29 mouse cellular contexts compared by ENCODE assay signal in the genomic region with DNA sequence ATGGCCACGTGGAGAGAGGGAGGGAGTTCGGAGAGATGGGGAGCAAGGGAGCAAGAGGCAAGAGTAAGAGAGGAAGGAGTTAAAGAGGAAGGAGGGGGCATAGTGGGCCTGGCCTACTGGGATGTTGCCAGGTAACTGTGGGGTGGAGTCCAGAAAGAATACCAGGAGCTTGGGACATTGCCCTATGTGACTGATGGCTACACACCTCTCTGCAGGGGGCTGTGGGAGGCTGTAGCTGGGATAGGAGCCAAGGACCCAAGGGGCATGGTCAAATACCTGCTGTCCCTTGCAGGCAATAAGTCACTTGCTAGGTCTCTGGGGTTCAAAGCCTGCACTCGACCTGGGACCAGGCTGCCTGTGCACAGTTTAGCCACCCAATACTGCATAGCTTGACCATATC. TPM values are rescaled to one million over a fixed set of nuclear protein-coding genes. Genes with fewer than 3 reads are reported as not detected.
A peak's percentile ranks its signal among the peaks of the same experiment; 100 is the strongest.
DNase-seq lines count a peak whose midpoint lies in the region; ATAC-seq lines count a peak whose summit lies in the region.
"Had no signal": no experiment of that assay in that cellular context is flagged by ENCODE, and none has a peak within 500 bp of the region (broad histone marks: within the 10 kb centered on the region; RNA-seq: fewer than 3 reads in every experiment).

No protein-coding gene starts in this region.

- 69% methylated on average over 3 of the region's 3 CpGs for WGBS in kidney, embryonic 14.5 days
- WGBS in kidney, embryonic 16.5 days = 59% methylated on average over 3 of the region's 3 CpGs
- WGBS in forebrain, embryonic 13.5 days = 74% methylated on average over 3 of the region's 3 CpGs

- no peak overlapping the region for H3K4me2 ChIP-seq in kidney, embryonic 14.5 days (replicated peaks; ENCODE audit: low read depth, low read length)
- H3K4me2 ChIP-seq in kidney, embryonic 16.5 days (replicated peaks; ENCODE audit: low read depth, low read length) = no peak overlapping the region
- H3K4me2 ChIP-seq in forebrain, embryonic 13.5 days = no peak overlapping the region
- H3K4me2 ChIP-seq: heart, embryonic 13.5 days; hindbrain, embryonic 15.5 days had no signal

- ATAC-seq in kidney, embryonic 14.5 days (ENCODE audit: low FRiP score, low TSS enrichment) = no peak
- ATAC-seq in kidney, embryonic 16.5 days (ENCODE audit: low FRiP score, low TSS enrichment) = peak; percentile 52; the same call in 1 of the 2 replicates
- no peak for ATAC-seq in forebrain, embryonic 13.5 days
- ATAC-seq: forebrain, postnatal 0 days; inflammation-experienced regulatory T-cells, adult 6 months had no signal

- peak; percentile 63 for DNase-seq in kidney, adult 18-20 months
- DNase-seq in kidney, adult 8-10 months = peak; percentile 82 to 83
- peak; percentile 80 to 82 for DNase-seq in kidney, postnatal 36 days
- DNase-seq in urinary bladder, adult 18-20 months (ENCODE audit: low spot score in 2 of 2) = no peak
- DNase-seq: adrenal gland, postnatal 36 days; B cell, adult 2 months; cerebellum, adult 8-10 months; forebrain, postnatal 0 days; gastrocnemius, postnatal 10 days; heart, postnatal 10 days; layer of hippocampus, postnatal 36 days; liver; lung, adult 2 months; lung, postnatal 10 days; midbrain, embryonic 14.5 days; right cerebral cortex, postnatal 4 days; thymus, adult 2 months; thymus, postnatal 4 days had no signal

- no peaks in the 10 kb centered on the region for H3K9me3 ChIP-seq in kidney, embryonic 14.5 days (ENCODE audit: control insufficient read depth, low read length)
- H3K9me3 ChIP-seq in kidney, embryonic 16.5 days (ENCODE audit: low read length) = no peaks in the 10 kb centered on the region
- H3K9me3 ChIP-seq in forebrain, embryonic 13.5 days (replicated peaks) = no peaks in the 10 kb centered on the region
- H3K9me3 ChIP-seq: heart, embryonic 13.5 days; hindbrain, embryonic 10.5 days; hindbrain, embryonic 15.5 days had no signal

- H3K27ac ChIP-seq in kidney, embryonic 14.5 days (ENCODE audit: low read depth, low read length) = no peak overlapping the region
- H3K27ac ChIP-seq in kidney, embryonic 16.5 days (ENCODE audit: low read length) = no peak overlapping the region
- no peak overlapping the region for H3K27ac ChIP-seq in forebrain, embryonic 13.5 days
- H3K27ac ChIP-seq: heart, embryonic 13.5 days; hindbrain, embryonic 10.5 days; hindbrain, embryonic 15.5 days; liver, embryonic 14.5 days; macrophage; stomach, postnatal 0 days had no signal

- H3K27me3 ChIP-seq in kidney, embryonic 14.5 days (ENCODE audit: control insufficient read depth, insufficient read depth, low read length) = no peaks in the 10 kb centered on the region
- no peaks in the 10 kb centered on the region for H3K27me3 ChIP-seq in kidney, embryonic 16.5 days (ENCODE audit: insufficient read depth, low read length)
- H3K27me3 ChIP-seq in forebrain, embryonic 13.5 days = no peaks in the 10 kb centered on the region
- H3K27me3 ChIP-seq: heart, embryonic 13.5 days; hindbrain, embryonic 15.5 days had no signal

- no peaks in the 10 kb centered on the region for H3K4me1 ChIP-seq in kidney, embryonic 14.5 days (ENCODE audit: control insufficient read depth, insufficient read depth, low read length)
- peaks cover 5% of the 10 kb centered on the region; the same call in 1 of the 2 replicates for H3K4me1 ChIP-seq in kidney, embryonic 16.5 days (ENCODE audit: insufficient read depth, low read length)
- no peaks in the 10 kb centered on the region for H3K4me1 ChIP-seq in forebrain, embryonic 13.5 days
- H3K4me1 ChIP-seq: hindbrain, embryonic 15.5 days had no signal

- no peak overlapping the region for H3K4me3 ChIP-seq in kidney, embryonic 14.5 days (ENCODE audit: low read length)
- H3K4me3 ChIP-seq in kidney, embryonic 16.5 days (ENCODE audit: low read length) = no peak overlapping the region
- H3K4me3 ChIP-seq in forebrain, embryonic 13.5 days = no peak overlapping the region
- H3K4me3 ChIP-seq: erythroblast, embryonic 14.5 days; heart, embryonic 13.5 days; hindbrain, embryonic 10.5 days; hindbrain, embryonic 15.5 days had no signal

- H3K36me3 ChIP-seq in kidney, embryonic 14.5 days (ENCODE audit: control insufficient read depth, insufficient read depth, low read length) = no peaks in the 10 kb centered on the region
- no peaks in the 10 kb centered on the region for H3K36me3 ChIP-seq in kidney, embryonic 16.5 days (ENCODE audit: insufficient read depth, low read length)
- H3K36me3 ChIP-seq in forebrain, embryonic 13.5 days (ENCODE audit: poor library complexity, severe bottlenecking) = no peaks in the 10 kb centered on the region
- H3K36me3 ChIP-seq: heart, embryonic 13.5 days; hindbrain, embryonic 10.5 days; hindbrain, embryonic 15.5 days had no signal

- H3K9ac ChIP-seq in kidney, embryonic 14.5 days (ENCODE audit: low read depth, low read length) = no peak overlapping the region
- H3K9ac ChIP-seq in kidney, embryonic 16.5 days (replicated peaks; ENCODE audit: low read length) = no peak overlapping the region
- no peak overlapping the region for H3K9ac ChIP-seq in forebrain, embryonic 13.5 days
- H3K9ac ChIP-seq: forebrain, postnatal 0 days; heart, embryonic 13.5 days; hindbrain, embryonic 15.5 days; liver, embryonic 14.5 days had no signal

RNA-seq across cellular contexts. Expression of a gene that starts 23.1 kb away (rescaled TPM):
- 0.20 and 0.83 TPM in 2 replicates for polyA plus RNA-seq in kidney, embryonic 14.5 days (2014; fragmentation: Nextera tagmentation; extraction: Ambion mirVana)
- 2.1 and 3.3 TPM in 2 replicates for polyA plus RNA-seq in kidney, embryonic 16.5 days (2015; fragmentation: Nextera tagmentation; extraction: Ambion mirVana)
- 1.6 and 2.1 TPM in 2 replicates for polyA plus RNA-seq in forebrain, embryonic 13.5 days (2015; fragmentation: Nextera tagmentation; extraction: Ambion mirVana)

Comparison
In these comparisons a context has a peak if more than half of its experiments do, and no peak if none do; other contexts are left out.
1. DNase-seq: peak in kidney, adult 18-20 months (single experiment), kidney, adult 8-10 months (2 of 2) and kidney, postnatal 36 days (2 of 2); none in urinary bladder, adult 18-20 months (0 of 2).